Mouse (Mus musculus) brain, embryonic 14.5 days (tissue): Measurements from ENCODE around the gene Ttc24.
A peak's percentile ranks its signal among the peaks of the same experiment; 100 is the strongest.

ENCODE experiments used
- CTCF ChIP-seq: fragments of 200-500 bp; IDR thresholded peaks from 2 replicates; pipeline ENCODE4 v1.5.1; 2012; ENCODE audit warnings: inconsistent platforms, mild to moderate bottlenecking, moderate library complexity, borderline replicate concordance; ENCODE audit not compliant: insufficient read depth, insufficient read length; ENCODE audit errors: extremely low read depth
- POLR2A ChIP-seq: fragments of 200-500 bp; IDR thresholded peaks from 2 replicates; pipeline ENCODE4 v1.6.1; 2012; ENCODE audit warnings: mild to moderate bottlenecking, inconsistent platforms, borderline replicate concordance; ENCODE audit not compliant: poor library complexity, insufficient read depth, insufficient read length, severe bottlenecking; ENCODE audit errors: extremely low read depth

DNA sequence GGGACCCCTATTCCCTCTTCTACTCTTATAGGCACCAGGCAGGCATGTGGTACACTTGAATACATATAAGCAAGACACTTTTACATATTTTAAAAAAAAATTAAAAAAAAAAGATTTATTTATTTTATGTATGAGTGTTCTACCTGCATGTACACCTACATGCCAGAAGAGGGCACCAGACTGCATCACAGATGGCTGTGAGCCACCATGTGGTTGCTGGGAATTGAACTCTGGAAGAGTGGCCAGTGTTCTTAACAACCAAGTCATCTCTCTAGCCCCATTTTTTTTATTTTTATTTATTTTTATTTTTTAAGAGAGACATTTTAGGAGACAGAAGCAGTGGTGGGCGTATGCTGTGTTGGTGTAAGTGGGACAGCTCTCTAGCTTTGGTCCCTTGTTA lies 9.6 kb upstream of the Ttc24 start:
- peak; percentile 45; the same call in 1 of the 2 replicates for TF ChIP-seq CTCF
- no peak for TF ChIP-seq POLR2A
